Mouse (Mus musculus): ENCODE results near the gene Zfp592.

The Zfp592 gene

GRCm38 (mm10) chr7:80994663-80995005, 1.2 kb downstream of the Zfp592 start:
- DNase-seq, result no peak

- DNase-seq, result no peak
Observed at GRCm38 (mm10) chr7:80995266-80996146, 2.0 kb downstream of the Zfp592 start.

GRCm38 (mm10) chr7:80997776-80998175, 4.3 kb downstream of the Zfp592 start:
- DNase-seq, result no peak

GRCm38 (mm10) chr7:80999536-80999935, 6.1 kb downstream of the Zfp592 start:
- no peak for DNase-seq

- DNase-seq, result no peak
Observed at GRCm38 (mm10) chr7:81001844-81002243, 8.4 kb downstream of the Zfp592 start.

- no peak for DNase-seq
Observed at GRCm38 (mm10) chr7:81004556-81005079, 11.1 kb downstream of the Zfp592 start.

GRCm38 (mm10) chr7:81005969-81006368, 12.5 kb downstream of the Zfp592 start:
- DNase-seq, result no peak

- DNase-seq, result no peak
Observed at GRCm38 (mm10) chr7:81008285-81008684, 14.8 kb downstream of the Zfp592 start.

- DNase-seq, result no peak
Observed at GRCm38 (mm10) chr7:81011576-81011975, 18.1 kb downstream of the Zfp592 start.

- no peak for DNase-seq
Observed at GRCm38 (mm10) chr7:81020307-81020706, 26.8 kb downstream of the Zfp592 start.

GRCm38 (mm10) chr7:81022731-81023130, 29.2 kb downstream of the Zfp592 start:
- no peak for DNase-seq

GRCm38 (mm10) chr7:81024118-81024517, 30.6 kb downstream of the Zfp592 start:
- no peak for DNase-seq

- DNase-seq, result no peak
Observed at GRCm38 (mm10) chr7:81024651-81025050, 31.2 kb downstream of the Zfp592 start.

GRCm38 (mm10) chr7:81025751-81026150, 32.3 kb downstream of the Zfp592 start:
- no peak for DNase-seq

GRCm38 (mm10) chr7:81039711-81040110, 46.2 kb downstream of the Zfp592 start:
- no peak for DNase-seq

- DNase-seq, result no peak
Observed at GRCm38 (mm10) chr7:81043023-81043620, 49.6 kb downstream of the Zfp592 start.

- DNase-seq, result no peak
Observed at GRCm38 (mm10) chr7:81047847-81048246, 54.4 kb downstream of the Zfp592 start.

GRCm38 (mm10) chr7:81048513-81048912, 55.0 kb downstream of the Zfp592 start:
- no peak for DNase-seq

GRCm38 (mm10) chr7:81049966-81050365, 56.5 kb downstream of the Zfp592 start:
- no peak for DNase-seq

- DNase-seq, result no peak
Observed at GRCm38 (mm10) chr7:81055709-81056370, 62.4 kb downstream of the Zfp592 start.

- DNase-seq, result no peak
Observed at GRCm38 (mm10) chr7:81057471-81057870, 64.0 kb downstream of the Zfp592 start, which contains the start of gene Alpk3. TSS of gene Alpk3 (plus strand) at chr7:81057600.

GRCm38 (mm10) chr7:81057901-81058711, 64.6 kb downstream of the Zfp592 start:
- DNase-seq, result no peak

GRCm38 (mm10) chr7:81058712-81059154, 65.3 kb downstream of the Zfp592 start:
- DNase-seq, result no peak
